Mouse (Mus musculus): ENCODE data around the gene Iqsec1.
"Not testable (repeated sequence)": the region's sequence is repeated elsewhere in the genome, so short reads cannot be mapped to it uniquely, and the experiment has no call there.

DNA sequence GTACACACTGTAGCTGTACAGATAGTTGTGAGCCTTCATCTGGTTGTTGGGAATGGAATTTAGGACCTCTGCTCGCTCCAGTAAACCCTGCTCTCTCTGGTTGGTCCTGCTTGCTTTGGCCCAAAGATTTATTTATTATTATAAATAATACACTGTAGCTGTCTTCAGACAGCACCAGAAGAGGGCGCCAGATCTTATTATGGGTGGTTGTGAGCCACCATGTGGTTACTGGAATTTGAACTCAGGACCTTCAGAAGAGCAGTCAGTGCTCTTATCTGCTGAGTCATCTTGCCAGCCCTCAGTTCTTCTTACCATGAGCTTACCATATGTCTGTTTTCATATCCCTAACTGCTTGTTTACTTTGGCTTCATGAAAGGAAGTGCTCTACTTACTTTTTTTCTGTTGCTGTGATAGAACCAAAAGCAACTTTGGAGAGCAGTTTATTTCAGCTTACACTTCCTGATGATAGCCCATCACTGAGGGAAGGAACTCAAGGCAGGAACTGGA, 332.1 kb downstream of the Iqsec1 start:
- not testable (repeated sequence) for TF ChIP-seq CTCF (IDR thresholded peaks at IDR 0.05; ENCODE audit: insufficient read depth, low read length); POLR2A (IDR thresholded peaks at IDR 0.05; ENCODE audit: borderline replicate concordance, extremely low read depth, low read depth, low read length)
